Mouse (Mus musculus) ES-Bruce4 (cell line): ENCODE data around the gene Pink1.

Source experiments
- CTCF ChIP-seq: IDR thresholded peaks from one replicate; pipeline ENCODE4 v1.8.1; 2011; ENCODE audit warnings: low read depth, low read length
- POLR2A ChIP-seq: IDR thresholded peaks from one replicate; pipeline ENCODE4 v1.8.1; 2011; ENCODE audit warnings: low read length; ENCODE audit not compliant: insufficient read depth

DNA sequence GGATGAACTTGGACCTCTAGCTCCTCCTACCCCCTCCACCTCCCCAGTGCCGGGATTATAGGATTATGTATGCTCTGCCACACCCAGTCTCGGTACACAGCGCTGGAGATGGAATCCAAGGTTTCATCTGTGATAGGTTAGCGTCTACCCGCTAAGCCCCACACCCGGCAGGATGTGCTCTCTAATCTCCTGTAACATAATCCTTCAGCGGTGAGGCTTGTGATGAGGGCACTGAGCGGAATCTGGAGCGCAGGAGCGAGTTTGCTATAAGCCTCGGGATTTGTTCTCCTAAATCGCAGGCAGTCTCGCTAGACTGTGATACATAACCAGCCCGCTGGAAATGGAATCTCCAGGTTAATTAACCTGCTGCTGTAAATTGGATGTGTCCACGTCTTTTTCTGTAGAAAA is 4.2 kb upstream of the Pink1 start:
- TF ChIP-seq POLR2A (no peak), CTCF (no peak)
